13 mouse cellular contexts compared by ENCODE assay signal in genomic region chr16:88823736-88824135, GRCm38 (mm10). TPM values are rescaled to one million over a fixed set of nuclear protein-coding genes. Genes with fewer than 3 reads are reported as not detected.
DNase-seq lines count a peak whose midpoint lies in the region; ATAC-seq and TF ChIP-seq lines count a peak whose summit lies in the region.
"Had no signal": no experiment of that assay in that cellular context is flagged by ENCODE, and none has a peak within 500 bp of the region (broad histone marks: within the 10 kb centered on the region; RNA-seq: fewer than 3 reads in every experiment).

No protein-coding gene starts in this region.

- no peak overlapping the region for H3K27ac ChIP-seq in kidney, postnatal 0 days
- H3K27ac ChIP-seq in kidney, embryonic 15.5 days: no peak overlapping the region
- H3K27ac ChIP-seq: embryonic facial prominence, embryonic 13.5 days; midbrain, embryonic 12.5 days had no signal

- no peaks in the 10 kb centered on the region for H3K27me3 ChIP-seq in kidney, postnatal 0 days (ENCODE audit: insufficient read depth, low read length)
- no peaks in the 10 kb centered on the region for H3K27me3 ChIP-seq in kidney, embryonic 15.5 days
- H3K27me3 ChIP-seq: embryonic facial prominence, embryonic 13.5 days; midbrain, embryonic 12.5 days had no signal

- no peak overlapping the region for H3K9ac ChIP-seq in kidney, postnatal 0 days (ENCODE audit: low read depth, low read length)
- H3K9ac ChIP-seq in kidney, embryonic 15.5 days: no peak overlapping the region
- H3K9ac ChIP-seq: embryonic facial prominence, embryonic 13.5 days; midbrain, embryonic 12.5 days had no signal

- DNase-seq in adrenal gland, adult 2 months: peak; percentile 5
- DNase-seq in adrenal gland, adult 8-10 months: no peak
- DNase-seq in kidney, postnatal 0 days (ENCODE audit: low spot score): peak; percentile 49
- DNase-seq in 3T3-L1 (ENCODE audit: low read depth, low spot score): peak; percentile 50
- peak; percentile 9 for DNase-seq in embryo, embryonic 11.5 days (ENCODE audit: low read depth, low spot score)
- no peak for DNase-seq in testis, postnatal 10 days (ENCODE audit: low spot score)

- H3K4me1 ChIP-seq in kidney, postnatal 0 days (replicated peaks; ENCODE audit: insufficient read depth, low read length): no peaks in the 10 kb centered on the region
- no peaks in the 10 kb centered on the region for H3K4me1 ChIP-seq in kidney, embryonic 15.5 days
- H3K4me1 ChIP-seq: embryonic facial prominence, embryonic 13.5 days; midbrain, embryonic 12.5 days had no signal

- no peak overlapping the region for H3K4me3 ChIP-seq in kidney, postnatal 0 days (replicated peaks; ENCODE audit: low read depth, low read length)
- H3K4me3 ChIP-seq in kidney, embryonic 15.5 days (replicated peaks): no peak overlapping the region
- H3K4me3 ChIP-seq: embryonic facial prominence, embryonic 13.5 days; midbrain, embryonic 12.5 days had no signal

- no peak for ATAC-seq in kidney, postnatal 0 days (replicated peaks; ENCODE audit: low FRiP score, low read depth)
- no peak for ATAC-seq in kidney, embryonic 15.5 days (replicated peaks; ENCODE audit: low FRiP score)
- no peak for ATAC-seq in erythroid progenitor cell, adult 5-6 weeks (replicated peaks; ENCODE audit: low FRiP score, poor library complexity, severe bottlenecking)

- 81% methylated on average over 3 of the region's 3 CpGs for WGBS in kidney, postnatal 0 days
- 81% methylated on average over 3 of the region's 3 CpGs for WGBS in kidney, embryonic 15.5 days

- no peaks in the 10 kb centered on the region for H3K36me3 ChIP-seq in kidney, postnatal 0 days (ENCODE audit: insufficient read depth, low read length)
- H3K36me3 ChIP-seq in kidney, embryonic 15.5 days: no peaks in the 10 kb centered on the region
- H3K36me3 ChIP-seq: embryonic facial prominence, embryonic 13.5 days; midbrain, embryonic 12.5 days had no signal

- peak; percentile 74 for TF ChIP-seq CTCF in kidney, postnatal 0 days (IDR thresholded peaks at IDR 0.05; ENCODE audit: low read depth)

- H3K4me2 ChIP-seq in kidney, postnatal 0 days (ENCODE audit: low read length): no peak overlapping the region
- H3K4me2 ChIP-seq in kidney, embryonic 15.5 days: no peak overlapping the region
- H3K4me2 ChIP-seq: embryonic facial prominence, embryonic 13.5 days; midbrain, embryonic 12.5 days had no signal

- H3K9me3 ChIP-seq in kidney, postnatal 0 days (replicated peaks; ENCODE audit: low read length): no peaks in the 10 kb centered on the region
- no peaks in the 10 kb centered on the region for H3K9me3 ChIP-seq in kidney, embryonic 15.5 days (replicated peaks)
- H3K9me3 ChIP-seq: embryonic facial prominence, embryonic 13.5 days; midbrain, embryonic 12.5 days had no signal

RNA-seq across cellular contexts. Expression of gene Krtap14, which starts 2.2 kb away (rescaled TPM):
- total RNA-seq in adrenal gland, adult 2 months (2021): not detected
- not detected in 2 replicates for polyA plus RNA-seq in adrenal gland, adult 2 months (2012; rRNA removed)
- total RNA-seq in adrenal gland, adult 8-10 months (2022): not detected
- not detected in 2 replicates for polyA plus RNA-seq in kidney, postnatal 0 days (2015; fragmentation: Nextera tagmentation; extraction: Ambion mirVana)
- polyA plus RNA-seq in kidney, embryonic 15.5 days (2015; fragmentation: Nextera tagmentation; extraction: Ambion mirVana): not detected in 2 replicates
- not detected in 2 replicates for total RNA-seq in erythroid progenitor cell, adult 5-6 weeks (2015; ENCODE audit: low replicate concordance)
- not detected in 2 replicates for total RNA-seq in erythroid progenitor cell, adult 5-6 weeks (2017; ENCODE audit: low replicate concordance)
- total RNA-seq: hematopoietic stem cell, adult 5-6 weeks had no signal
- polyA plus RNA-seq: C2C12; embryonic facial prominence, embryonic 13.5 days; midbrain, embryonic 12.5 days; stomach, embryonic 14.5 days had no signal

RNA-seq across cellular contexts. Expression of gene Krtap15, which starts 3.7 kb away (rescaled TPM):
- not detected for total RNA-seq in adrenal gland, adult 2 months (2021)
- not detected in 2 replicates for polyA plus RNA-seq in adrenal gland, adult 2 months (2012; rRNA removed)
- total RNA-seq in adrenal gland, adult 8-10 months (2022): not detected
- not detected in 2 replicates for polyA plus RNA-seq in kidney, postnatal 0 days (2015; fragmentation: Nextera tagmentation; extraction: Ambion mirVana)
- polyA plus RNA-seq in kidney, embryonic 15.5 days (2015; fragmentation: Nextera tagmentation; extraction: Ambion mirVana): not detected in 2 replicates
- not detected in 2 replicates for total RNA-seq in erythroid progenitor cell, adult 5-6 weeks (2015; ENCODE audit: low replicate concordance)
- not detected in 2 replicates for total RNA-seq in erythroid progenitor cell, adult 5-6 weeks (2017; ENCODE audit: low replicate concordance)
- total RNA-seq: hematopoietic stem cell, adult 5-6 weeks had no signal
- polyA plus RNA-seq: C2C12; embryonic facial prominence, embryonic 13.5 days; midbrain, embryonic 12.5 days; stomach, embryonic 14.5 days had no signal

RNA-seq across cellular contexts. Expression of gene Gm20741, which starts 11.7 kb away (rescaled TPM):
- total RNA-seq in adrenal gland, adult 2 months (2021): not detected
- not detected in 2 replicates for polyA plus RNA-seq in adrenal gland, adult 2 months (2012; rRNA removed)
- total RNA-seq in adrenal gland, adult 8-10 months (2022): not detected
- not detected in 2 replicates for polyA plus RNA-seq in kidney, postnatal 0 days (2015; fragmentation: Nextera tagmentation; extraction: Ambion mirVana)
- polyA plus RNA-seq in kidney, embryonic 15.5 days (2015; fragmentation: Nextera tagmentation; extraction: Ambion mirVana): not detected in 2 replicates
- total RNA-seq in erythroid progenitor cell, adult 5-6 weeks (2015; ENCODE audit: low replicate concordance): not detected in 2 replicates
- not detected in 2 replicates for total RNA-seq in erythroid progenitor cell, adult 5-6 weeks (2017; ENCODE audit: low replicate concordance)
- total RNA-seq: hematopoietic stem cell, adult 5-6 weeks had no signal
- polyA plus RNA-seq: C2C12; embryonic facial prominence, embryonic 13.5 days; midbrain, embryonic 12.5 days; stomach, embryonic 14.5 days had no signal

RNA-seq across cellular contexts. Expression of gene Krtap19-1, which starts 45.5 kb away (rescaled TPM):
- total RNA-seq in adrenal gland, adult 2 months (2021): not detected
- polyA plus RNA-seq in adrenal gland, adult 2 months (2012; rRNA removed): not detected in 2 replicates
- total RNA-seq in adrenal gland, adult 8-10 months (2022): not detected
- not detected in 2 replicates for polyA plus RNA-seq in kidney, postnatal 0 days (2015; fragmentation: Nextera tagmentation; extraction: Ambion mirVana)
- not detected in 2 replicates for polyA plus RNA-seq in kidney, embryonic 15.5 days (2015; fragmentation: Nextera tagmentation; extraction: Ambion mirVana)
- not detected in 2 replicates for total RNA-seq in erythroid progenitor cell, adult 5-6 weeks (2015; ENCODE audit: low replicate concordance)
- not detected in 2 replicates for total RNA-seq in erythroid progenitor cell, adult 5-6 weeks (2017; ENCODE audit: low replicate concordance)
- total RNA-seq: hematopoietic stem cell, adult 5-6 weeks had no signal
- polyA plus RNA-seq: C2C12; embryonic facial prominence, embryonic 13.5 days; midbrain, embryonic 12.5 days; stomach, embryonic 14.5 days had no signal

RNA-seq across cellular contexts. Expression of gene Gm5965, which starts 46.0 kb away (rescaled TPM):
- not detected for total RNA-seq in adrenal gland, adult 2 months (2021)
- polyA plus RNA-seq in adrenal gland, adult 2 months (2012; rRNA removed): not detected in 2 replicates
- total RNA-seq in adrenal gland, adult 8-10 months (2022): not detected
- polyA plus RNA-seq in kidney, postnatal 0 days (2015; fragmentation: Nextera tagmentation; extraction: Ambion mirVana): not detected in 2 replicates
- polyA plus RNA-seq in kidney, embryonic 15.5 days (2015; fragmentation: Nextera tagmentation; extraction: Ambion mirVana): not detected in 2 replicates
- total RNA-seq in erythroid progenitor cell, adult 5-6 weeks (2015; ENCODE audit: low replicate concordance): not detected in 2 replicates
- not detected in 2 replicates for total RNA-seq in erythroid progenitor cell, adult 5-6 weeks (2017; ENCODE audit: low replicate concordance)
- total RNA-seq: hematopoietic stem cell, adult 5-6 weeks had no signal
- polyA plus RNA-seq: C2C12; embryonic facial prominence, embryonic 13.5 days; midbrain, embryonic 12.5 days; stomach, embryonic 14.5 days had no signal

Comparison
In these comparisons a context has a peak if more than half of its experiments do, and no peak if none do; other contexts are left out.
1. DNase-seq: peak in adrenal gland, adult 2 months (single experiment), kidney, postnatal 0 days (single experiment), 3T3-L1 (single experiment) and embryo, embryonic 11.5 days (single experiment); none in adrenal gland, adult 8-10 months (single experiment) and testis, postnatal 10 days (single experiment).